Mouse (Mus musculus) heart, postnatal 0 days (tissue): ENCODE measurements around the gene Tsga10ip.

Experiments
- CTCF ChIP-seq: IDR thresholded peaks from 2 replicates; pipeline ENCODE4 v1.5.1; 2016; ENCODE audit warnings: antibody characterized with exemption, control low read depth, low read depth
- EP300 ChIP-seq: IDR thresholded peaks from 2 replicates; pipeline ENCODE4 v1.6.1; 2016; ENCODE audit warnings: antibody characterized with exemption, low read depth

DNA sequence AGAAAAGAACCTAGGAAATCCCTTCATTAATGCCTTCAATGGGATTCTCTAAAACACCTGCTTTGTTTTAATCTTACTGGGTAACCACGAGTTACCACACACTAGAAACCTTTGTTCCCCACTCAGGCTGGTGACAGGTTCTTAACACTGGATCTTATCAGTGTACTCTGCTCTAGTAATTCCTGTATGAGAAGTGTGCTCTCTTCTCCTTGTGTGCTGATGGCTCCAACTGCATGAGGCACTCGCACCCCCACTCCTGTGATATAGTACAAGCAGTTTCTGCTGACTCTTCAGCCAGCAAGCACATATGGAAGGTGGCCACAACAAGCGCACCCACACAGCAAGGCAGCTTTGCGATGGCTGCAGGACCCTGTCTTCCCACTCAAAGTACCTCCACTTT is 28.1 kb downstream of the Tsga10ip start:
- no peak for TF ChIP-seq EP300
- no peak for TF ChIP-seq CTCF
